Mouse (Mus musculus): ENCODE measurements around the gene Trmt1. TPM values are rescaled to one million over a fixed set of nuclear protein-coding genes. Genes with fewer than 3 reads are reported as not detected.

Trmt1 gene
- polyA plus RNA-seq, 1 experiment, result 87.5 TPM

DNA sequence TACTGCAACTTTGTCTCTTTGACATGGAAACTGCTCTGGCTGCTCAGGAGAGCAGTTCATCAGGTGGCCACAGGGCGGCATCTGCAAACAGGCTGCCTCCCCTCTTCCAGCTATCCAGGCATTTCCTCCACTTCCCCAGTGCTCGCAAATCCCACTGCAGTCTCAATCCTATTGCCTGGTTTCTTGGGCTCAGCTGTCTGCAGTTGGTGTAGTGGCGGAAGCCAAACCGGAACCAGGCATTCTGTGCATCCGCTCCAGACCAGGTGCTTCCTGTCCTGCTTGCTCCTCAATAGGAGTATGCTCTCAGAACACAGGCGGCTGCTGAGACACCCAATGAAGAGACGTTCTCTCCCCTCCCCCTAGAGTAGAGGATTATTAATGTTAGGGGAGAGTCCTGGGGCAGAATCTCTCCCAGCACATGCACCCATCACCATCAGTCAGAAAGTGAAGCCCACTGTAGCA is 13.8 kb downstream of the Trmt1 start:
- H3K4me3 ChIP-seq (replicated peaks; ENCODE audit: extremely low read depth, low read depth, low read length), result no peak overlapping the region

DNA sequence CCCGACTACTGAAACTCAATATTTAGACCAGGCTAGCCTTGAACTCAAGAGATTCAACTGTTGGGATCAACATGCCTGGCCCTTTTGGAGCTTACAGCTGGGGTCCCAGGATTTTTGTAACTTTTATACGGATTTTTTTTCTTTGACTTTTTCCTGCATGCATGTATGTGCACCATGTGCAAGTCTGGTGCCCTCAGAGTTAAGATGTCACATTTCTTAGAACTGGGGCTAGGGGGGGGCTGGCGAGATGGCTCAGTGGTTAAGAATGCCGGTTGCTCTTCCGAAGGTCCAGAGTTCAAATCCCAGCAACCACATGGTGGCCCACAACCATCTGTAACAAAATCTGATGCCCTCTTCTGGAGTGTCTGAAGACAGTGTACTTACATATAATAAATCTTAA is 14.4 kb downstream of the Trmt1 start:
- no peak for TF ChIP-seq POLR2A (IDR thresholded peaks at IDR 0.05; ENCODE audit: borderline replicate concordance, extremely low read depth, low read depth, low read length)
- TF ChIP-seq CTCF (IDR thresholded peaks at IDR 0.05; ENCODE audit: insufficient read depth, low read length), result no peak
- no peak overlapping the region for H3K4me3 ChIP-seq (replicated peaks; ENCODE audit: extremely low read depth, low read depth, low read length)
- 55% methylated on average over 5 of the region's 5 CpGs for WGBS
- DNase-seq, result no peak
- H3K4me1 ChIP-seq (ENCODE audit: control insufficient read depth, insufficient read depth, low read length), result peaks cover 36% of the 10 kb centered on the region

More for the DNA sequence above, 13.8 kb downstream of the Trmt1 start:
- WGBS, result 28% methylated on average over 7 of the region's 7 CpGs
- DNase-seq, result peak; percentile 64
- H3K4me1 ChIP-seq (ENCODE audit: control insufficient read depth, insufficient read depth, low read length), result peaks cover 33% of the 10 kb centered on the region
- TF ChIP-seq POLR2A (IDR thresholded peaks at IDR 0.05; ENCODE audit: borderline replicate concordance, extremely low read depth, low read depth, low read length), result peak; percentile 35; the same call in 1 of the 2 replicates
- TF ChIP-seq CTCF (IDR thresholded peaks at IDR 0.05; ENCODE audit: insufficient read depth, low read length), result peak; percentile 80

DNA sequence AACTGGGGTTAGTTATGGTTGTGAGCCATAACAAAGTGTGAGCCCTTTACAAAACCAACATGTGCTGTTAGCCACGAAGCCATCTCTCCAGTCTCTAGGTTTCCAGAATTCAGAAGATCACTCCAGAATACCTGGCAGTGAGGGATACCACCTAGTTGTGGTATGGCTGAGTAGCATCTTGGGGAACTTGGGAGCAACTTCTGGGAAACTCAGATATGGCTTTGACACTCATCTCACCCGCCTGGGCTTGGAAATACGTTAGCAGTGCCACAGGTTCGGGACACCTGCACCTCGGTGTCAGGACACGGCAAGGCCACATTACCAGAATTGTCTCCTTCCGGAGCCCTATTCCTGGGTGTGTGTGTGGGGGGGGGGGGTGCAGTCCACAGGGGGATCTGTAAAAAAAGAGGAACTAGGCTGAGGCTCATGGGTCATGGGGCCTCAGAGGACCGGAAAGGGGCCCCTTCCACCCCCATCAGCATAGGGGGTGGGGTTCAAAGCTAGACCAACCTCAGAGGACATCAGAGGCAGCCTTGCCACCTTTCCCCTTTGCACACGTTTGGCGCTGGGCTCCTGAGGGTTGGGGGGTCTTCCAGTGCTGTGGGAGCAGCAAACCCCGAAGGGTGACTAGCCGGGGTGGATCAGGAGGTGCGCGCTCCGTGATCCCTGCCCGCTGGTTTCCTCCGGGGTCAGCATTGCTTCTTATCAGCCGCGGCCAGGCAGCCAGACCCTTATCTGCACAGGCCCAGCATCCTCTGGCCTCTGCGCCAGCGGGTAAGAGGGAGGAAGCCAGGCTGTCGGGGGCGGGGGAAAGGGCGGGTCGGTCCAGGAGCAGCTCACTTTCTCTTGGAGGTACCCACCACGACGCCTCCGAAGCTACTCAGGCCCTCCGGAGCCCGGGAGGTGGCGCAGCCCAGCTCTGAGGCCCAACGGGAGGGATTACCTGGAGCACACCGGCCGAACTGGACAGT is 15.1 kb downstream of the Trmt1 start, which contains the start of gene Lyl1:
Gene Lyl1 (plus strand): TSS at position 517 of the 971 bp plus-strand sequence.
- 16% methylated on average over 34 of the region's 34 CpGs for WGBS
- TF ChIP-seq POLR2A (IDR thresholded peaks at IDR 0.05; ENCODE audit: borderline replicate concordance, extremely low read depth, low read depth, low read length), result peak; percentile 56; the same call in 1 of the 2 replicates
- no peak for TF ChIP-seq CTCF (IDR thresholded peaks at IDR 0.05; ENCODE audit: insufficient read depth, low read length)
- DNase-seq, result peak; percentile 75
- Histone ChIP-seq H3K4me3 (replicated peaks; ENCODE audit: extremely low read depth, low read depth, low read length) (peak within 1 kb of the TSS; percentile 69), H3K4me1 (ENCODE audit: control insufficient read depth, insufficient read depth, low read length) (peaks cover 37% of the 10 kb centered on the region)

DNA sequence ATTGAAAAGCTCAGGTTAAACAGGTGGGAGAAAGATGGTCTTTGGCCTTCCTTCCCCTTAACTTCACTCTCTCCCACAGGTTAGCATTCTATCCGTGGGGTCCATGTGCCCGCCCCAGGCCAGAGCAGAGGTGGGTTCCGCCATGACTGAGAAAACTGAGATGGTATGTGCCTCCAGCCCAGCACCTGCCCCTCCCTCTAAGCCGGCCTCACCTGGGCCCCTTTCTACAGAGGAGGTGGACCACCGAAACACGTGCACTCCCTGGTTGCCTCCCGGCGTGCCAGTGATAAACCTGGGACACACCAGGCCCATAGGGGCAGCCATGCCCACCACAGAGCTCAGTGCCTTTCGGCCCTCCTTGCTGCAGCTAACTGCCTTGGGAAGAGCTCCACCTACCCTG is 16.5 kb downstream of the Trmt1 start:
- Histone ChIP-seq H3K4me1 (ENCODE audit: control insufficient read depth, insufficient read depth, low read length) (peaks cover 42% of the 10 kb centered on the region), H3K4me3 (replicated peaks; ENCODE audit: extremely low read depth, low read depth, low read length) (peak overlapping the region; percentile 15)
- WGBS, result 66% methylated on average over 9 of the region's 9 CpGs
- TF ChIP-seq CTCF (IDR thresholded peaks at IDR 0.05; ENCODE audit: insufficient read depth, low read length) (no peak), POLR2A (IDR thresholded peaks at IDR 0.05; ENCODE audit: borderline replicate concordance, extremely low read depth, low read depth, low read length) (no peak)
- DNase-seq, result no peak

DNA sequence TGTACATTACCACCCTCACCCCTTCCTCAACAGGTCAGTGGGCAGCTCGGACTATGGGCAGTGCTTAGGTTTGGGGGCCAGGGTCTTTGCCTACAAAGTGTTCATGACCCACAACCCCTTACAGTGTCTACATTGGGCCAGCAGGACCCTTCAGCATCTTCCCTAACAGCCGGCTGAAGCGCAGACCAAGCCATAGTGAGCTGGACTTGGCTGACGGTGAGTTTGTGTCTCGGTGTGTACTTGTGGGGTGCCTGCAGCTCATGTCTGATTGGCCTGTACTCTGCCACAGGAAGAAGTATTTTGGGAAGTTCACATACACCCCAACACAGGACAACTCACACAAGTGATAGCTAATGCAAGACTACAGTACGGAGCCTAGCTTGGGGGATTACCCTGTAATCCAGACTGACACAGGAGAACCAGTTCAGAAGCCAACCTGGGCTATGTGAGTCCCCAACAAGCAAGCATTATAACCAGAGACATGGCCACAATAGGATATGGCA is 16.9 kb downstream of the Trmt1 start:
- 75% methylated on average over 6 of the region's 6 CpGs for WGBS
- no peak for DNase-seq
- Histone ChIP-seq H3K4me3 (replicated peaks; ENCODE audit: extremely low read depth, low read depth, low read length) (peak overlapping the region; percentile 7), H3K4me1 (ENCODE audit: control insufficient read depth, insufficient read depth, low read length) (peaks cover 45% of the 10 kb centered on the region)
- TF ChIP-seq CTCF (IDR thresholded peaks at IDR 0.05; ENCODE audit: insufficient read depth, low read length) (no peak), POLR2A (IDR thresholded peaks at IDR 0.05; ENCODE audit: borderline replicate concordance, extremely low read depth, low read depth, low read length) (no peak)

DNA sequence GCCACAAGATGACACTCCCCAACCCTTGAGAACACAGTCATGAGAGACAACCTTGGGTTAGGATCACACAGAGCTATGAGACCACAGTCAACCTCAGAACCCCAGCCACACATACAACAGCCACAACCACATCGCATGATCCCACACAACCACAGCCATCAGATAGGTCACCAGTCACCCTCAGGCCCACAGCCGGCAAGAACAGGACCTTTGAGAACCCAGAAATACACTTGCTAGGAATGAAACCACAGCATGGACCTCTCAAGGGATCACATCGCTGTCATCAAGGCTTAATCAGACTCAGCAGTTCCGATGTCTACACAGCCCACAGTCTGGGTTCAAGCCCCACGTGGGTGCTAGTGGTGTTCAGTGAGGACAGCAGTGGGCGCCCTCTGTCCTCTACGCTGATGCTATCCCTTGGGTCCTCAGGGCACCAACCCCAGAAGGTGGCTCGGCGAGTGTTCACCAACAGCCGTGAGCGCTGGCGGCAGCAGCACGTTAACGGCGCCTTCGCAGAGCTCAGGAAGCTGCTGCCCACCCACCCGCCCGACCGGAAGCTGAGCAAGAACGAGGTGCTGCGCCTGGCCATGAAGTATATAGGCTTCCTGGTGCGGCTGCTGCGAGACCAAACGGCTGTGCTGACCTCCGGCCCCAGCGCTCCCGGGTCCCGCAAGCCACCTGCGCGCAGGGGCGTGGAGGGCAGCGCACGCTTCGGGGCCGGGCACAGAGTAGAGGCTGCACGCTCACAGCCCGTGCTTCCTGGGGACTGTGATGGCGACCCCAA is 17.6 kb downstream of the Trmt1 start:
- H3K4me1 ChIP-seq (ENCODE audit: control insufficient read depth, insufficient read depth, low read length), result peaks cover 43% of the 10 kb centered on the region
- 24% methylated on average over 38 of the region's 38 CpGs for WGBS
- 0 out of 2 replicates have a peak, but pooled peaks have one; percentile 10 for TF ChIP-seq CTCF (IDR thresholded peaks at IDR 0.05; ENCODE audit: insufficient read depth, low read length)
- TF ChIP-seq POLR2A (IDR thresholded peaks at IDR 0.05; ENCODE audit: borderline replicate concordance, extremely low read depth, low read depth, low read length), result no peak
- no peak for DNase-seq
- H3K4me3 ChIP-seq (replicated peaks; ENCODE audit: extremely low read depth, low read depth, low read length), result peak overlapping the region; percentile 7

DNA sequence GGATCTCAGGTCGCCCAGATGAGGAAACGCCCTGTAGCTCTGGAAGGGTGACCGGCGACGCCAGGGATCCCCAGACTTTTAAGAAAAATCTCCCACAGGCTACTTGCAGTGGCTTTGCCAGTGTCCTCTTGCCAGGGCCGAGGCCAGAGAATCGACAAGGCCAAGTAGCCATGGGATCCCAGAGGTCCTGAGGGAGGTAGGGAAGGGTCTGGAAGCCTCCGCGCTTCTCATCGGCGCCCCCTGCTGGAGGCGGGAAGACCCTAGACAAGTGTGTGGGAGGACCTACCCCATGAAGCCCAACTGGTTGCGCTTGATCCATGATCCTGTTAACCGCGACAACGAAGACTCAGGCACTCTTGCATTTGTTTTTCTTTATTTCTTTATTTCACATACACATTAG is 18.2 kb downstream of the Trmt1 start:
- WGBS, result 13% methylated on average over 16 of the region's 16 CpGs
- Histone ChIP-seq H3K4me3 (replicated peaks; ENCODE audit: extremely low read depth, low read depth, low read length) (peak overlapping the region; percentile 25), H3K4me1 (ENCODE audit: control insufficient read depth, insufficient read depth, low read length) (peaks cover 42% of the 10 kb centered on the region)
- TF ChIP-seq POLR2A (IDR thresholded peaks at IDR 0.05; ENCODE audit: borderline replicate concordance, extremely low read depth, low read depth, low read length), result no peak; the same call in 1 of the 2 replicates
- TF ChIP-seq CTCF (IDR thresholded peaks at IDR 0.05; ENCODE audit: insufficient read depth, low read length), result peak; percentile 77
- DNase-seq, result peak; percentile 81

DNA sequence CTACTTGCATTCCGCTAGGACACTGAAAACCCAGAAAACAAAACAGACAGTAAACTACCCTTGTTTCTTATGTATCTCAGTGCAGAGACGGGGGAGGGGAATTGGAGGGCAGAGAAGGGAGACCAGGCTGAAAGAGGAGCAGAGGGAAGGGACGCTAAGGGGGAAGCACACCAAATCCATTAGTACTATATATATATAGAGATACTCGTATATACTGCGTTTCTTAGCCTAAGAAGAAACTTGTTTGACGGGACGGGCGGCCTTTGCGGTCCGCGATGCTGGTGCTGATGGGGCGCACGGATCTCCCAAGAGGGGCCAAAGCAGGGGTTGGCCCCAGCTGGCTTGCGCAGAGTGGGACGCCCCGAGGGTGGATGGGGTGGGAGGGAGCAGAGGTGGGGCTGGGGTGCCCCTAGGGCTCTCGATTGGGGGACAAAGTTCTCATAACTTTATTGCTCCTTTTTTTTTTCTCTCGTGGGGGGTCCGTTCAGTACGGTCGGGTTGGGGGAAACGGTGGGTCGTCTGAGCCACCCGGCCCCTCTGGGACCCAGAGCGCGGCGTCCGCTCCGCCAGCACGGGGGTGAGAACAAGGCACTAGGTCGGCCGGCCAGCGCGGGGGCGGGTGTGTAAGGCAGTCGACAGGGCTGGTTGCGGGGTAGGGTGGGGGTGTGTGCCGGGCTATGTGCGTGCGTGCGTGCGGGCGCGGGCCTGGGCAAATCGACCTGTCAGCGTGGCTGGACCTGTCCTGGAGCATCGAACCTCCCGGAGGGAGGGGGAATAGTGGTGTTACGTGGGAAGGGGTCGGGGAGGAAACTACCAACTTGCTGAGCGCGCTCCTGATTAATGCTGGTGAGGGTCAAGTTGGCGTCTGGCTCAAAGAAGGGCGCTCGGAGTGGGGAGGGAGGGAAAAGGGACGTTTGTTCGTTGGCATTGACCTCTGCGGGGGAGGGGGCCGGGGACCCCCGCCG is 19.0 kb downstream of the Trmt1 start:
- WGBS, result 10% methylated on average over 61 of the region's 61 CpGs
- Histone ChIP-seq H3K4me1 (ENCODE audit: control insufficient read depth, insufficient read depth, low read length) (peaks cover 37% of the 10 kb centered on the region), H3K4me3 (replicated peaks; ENCODE audit: extremely low read depth, low read depth, low read length) (peak overlapping the region; percentile 7)
- TF ChIP-seq POLR2A (IDR thresholded peaks at IDR 0.05; ENCODE audit: borderline replicate concordance, extremely low read depth, low read depth, low read length) (no peak), CTCF (IDR thresholded peaks at IDR 0.05; ENCODE audit: insufficient read depth, low read length) (no peak)
- DNase-seq, result peak; percentile 47

Measured in lung, adult 2 months (tissue).